Mouse (Mus musculus): ENCODE data around the gene Lss. TPM values are rescaled to one million over a fixed set of nuclear protein-coding genes. Genes with fewer than 3 reads are reported as not detected.

Gene Lss
- total and polyA plus RNA-seq, 3 experiments = 26.3 to 28.3 (median 27.5) TPM

DNA sequence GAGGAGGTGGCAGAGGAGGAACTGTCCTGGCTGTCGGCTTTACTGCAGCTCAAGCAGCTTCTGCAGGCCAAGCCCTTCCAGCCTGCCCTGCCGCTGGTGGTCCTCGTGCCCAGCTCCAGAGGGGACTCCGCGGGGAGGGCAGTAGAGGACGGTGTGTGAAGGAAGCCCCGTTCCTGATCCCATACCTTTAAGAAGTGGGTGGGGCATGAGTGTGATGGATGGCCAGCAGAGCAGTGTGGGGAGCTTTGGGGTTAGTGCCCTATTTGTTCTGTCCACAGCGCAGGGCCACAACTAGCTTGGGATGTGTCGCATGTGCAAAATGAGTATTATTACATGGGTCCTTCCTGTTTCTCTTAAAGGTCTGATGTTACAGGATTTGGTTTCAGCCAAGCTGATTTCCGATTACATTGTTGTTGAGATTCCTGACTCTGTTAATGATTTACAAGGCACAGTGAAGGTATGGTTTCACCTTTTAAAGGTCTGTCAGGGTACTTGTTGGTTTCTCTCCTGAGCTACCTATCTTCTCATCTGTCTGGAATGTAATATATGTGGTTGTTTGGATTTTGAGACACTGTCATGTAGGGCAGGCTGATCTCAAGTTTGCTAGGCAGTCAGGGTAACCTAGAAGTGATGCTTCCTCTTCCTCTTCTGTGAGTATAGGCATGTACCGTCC is 27.0 kb upstream of the Lss start:
- no peak for DNase-seq (ENCODE audit: low read depth, low spot score)
- Histone ChIP-seq H3K27ac (ENCODE audit: control insufficient read depth, low read depth, low read length) (no peak overlapping the region), H3K27me3 (ENCODE audit: control insufficient read depth in 1 of 2, insufficient read depth in 2 of 2, low read length in 2 of 2) (no peaks in the 10 kb centered on the region), H3K79me2 (ENCODE audit: control insufficient read depth, insufficient read depth, low read length, poor library complexity) (no peaks in the 10 kb centered on the region), H3K9ac (ENCODE audit: control insufficient read depth, low read depth, low read length, poor library complexity, severe bottlenecking) (no peak overlapping the region), H3K4me1 (ENCODE audit: control insufficient read depth in 1 of 2, insufficient read depth in 2 of 2, low read length in 2 of 2) (no peaks in the 10 kb centered on the region), H3K9me3 (replicated peaks; ENCODE audit: insufficient read depth, low read length) (no peaks in the 10 kb centered on the region), H3K4me3 (ENCODE audit: control insufficient read depth in 1 of 2, insufficient read depth in 1 of 2, low read depth in 2 of 2, low read length in 2 of 2) (no peak overlapping the region), H3K36me3 (ENCODE audit: control insufficient read depth in 1 of 2, insufficient read depth in 2 of 2, low read length in 2 of 2) (peaks cover 0 to 16% of the 10 kb centered on the region in 2 experiments; a peak in 2 of 4 replicates)
- TF ChIP-seq ZC3H11A (IDR thresholded peaks at IDR 0.05; ENCODE audit: low read depth, low read length) (no peak), SMC3 (IDR thresholded peaks at IDR 0.05; ENCODE audit: low read depth, low read length) (no peak), EP300 (IDR thresholded peaks at IDR 0.05; ENCODE audit: low read depth in 1 of 2, low read length in 2 of 2) (no peak), GATA1 (IDR thresholded peaks at IDR 0.05; ENCODE audit: low read depth, low read length) (no peak), USF1 (IDR thresholded peaks at IDR 0.05; ENCODE audit: low read depth, low read length) (no peak), ETS1 (IDR thresholded peaks at IDR 0.05; ENCODE audit: low read depth, low read length) (no peak), KAT2A (conservative IDR thresholded peaks at IDR 0.05; ENCODE audit: low read depth, low read length) (no peak), E2F4 (IDR thresholded peaks at IDR 0.05; ENCODE audit: borderline replicate concordance, low read depth, low read length) (no peak), NRF1 (IDR thresholded peaks at IDR 0.05; ENCODE audit: insufficient read depth, low read depth, low read length, poor library complexity, severe bottlenecking) (no peak)

GRCm38 (mm10) chr10:76505865-76506264 is 25.5 kb upstream of the Lss start:
- TF ChIP-seq TCF12 (IDR thresholded peaks at IDR 0.05; ENCODE audit: low read depth, low read length) (no peak), MYB (IDR thresholded peaks at IDR 0.05; ENCODE audit: low read depth, low read length) (no peak), MAFK (IDR thresholded peaks at IDR 0.05; ENCODE audit: borderline replicate concordance, low read depth, low read length) (no peak), UBTF (IDR thresholded peaks at IDR 0.05; ENCODE audit: borderline replicate concordance, insufficient read depth, low read depth, low read length) (no peak), ETS1 (IDR thresholded peaks at IDR 0.05; ENCODE audit: low read depth, low read length) (no peak), ZNF384 (IDR thresholded peaks at IDR 0.05; ENCODE audit: low read depth, low read length) (peak; percentile 46; the same call in 1 of the 2 replicates)
- Histone ChIP-seq H3K9ac (ENCODE audit: control insufficient read depth, low read depth, low read length, poor library complexity, severe bottlenecking) (no peak overlapping the region), H3K4me1 (ENCODE audit: control insufficient read depth in 1 of 2, insufficient read depth in 2 of 2, low read length in 2 of 2) (no peaks in the 10 kb centered on the region), H3K36me3 (ENCODE audit: control insufficient read depth in 1 of 2, insufficient read depth in 2 of 2, low read length in 2 of 2) (peaks cover 0 to 14% of the 10 kb centered on the region in 2 experiments; a peak in 2 of 4 replicates), H3K27me3 (ENCODE audit: control insufficient read depth in 1 of 2, insufficient read depth in 2 of 2, low read length in 2 of 2) (no peaks in the 10 kb centered on the region), H3K9me3 (replicated peaks; ENCODE audit: insufficient read depth, low read length) (no peaks in the 10 kb centered on the region), H3K27ac (ENCODE audit: control insufficient read depth, low read depth, low read length) (no peak overlapping the region), H3K79me2 (ENCODE audit: control insufficient read depth, insufficient read depth, low read length, poor library complexity) (no peaks in the 10 kb centered on the region), H3K4me3 (ENCODE audit: control insufficient read depth in 1 of 2, insufficient read depth in 1 of 2, low read depth in 2 of 2, low read length in 2 of 2) (no peak overlapping the region)
- no peak for DNase-seq (ENCODE audit: low read depth, low spot score)
